Mouse (Mus musculus) stomach, adult 2 months (tissue): Measurements from ENCODE around the gene Olfr569. TPM values are rescaled to one million over a fixed set of nuclear protein-coding genes. Genes with fewer than 3 reads are reported as not detected.

Source experiments
- polyA plus RNA-seq: library from polyadenylated mRNA; depleted of rRNA; stranded (reverse); fragments of >200 nt; gene quantifications from 2 replicates; pipeline ENCODE4 v1.2.3, GENCODE M21; 2012; rRNA removed

The Olfr569 gene
- polyA plus RNA-seq = not detected in 2 replicates

GRCm38 (mm10) chr7:102890782-102891181, at the start of gene Olfr569:
Gene Olfr569 (minus strand): TSS chr7:102890882.

GRCm38 (mm10) chr7:102924109-102924508, 33.4 kb upstream of the Olfr569 start, which contains the start of gene Olfr572:
Gene Olfr572 (plus strand): TSS chr7:102924409.

DNA sequence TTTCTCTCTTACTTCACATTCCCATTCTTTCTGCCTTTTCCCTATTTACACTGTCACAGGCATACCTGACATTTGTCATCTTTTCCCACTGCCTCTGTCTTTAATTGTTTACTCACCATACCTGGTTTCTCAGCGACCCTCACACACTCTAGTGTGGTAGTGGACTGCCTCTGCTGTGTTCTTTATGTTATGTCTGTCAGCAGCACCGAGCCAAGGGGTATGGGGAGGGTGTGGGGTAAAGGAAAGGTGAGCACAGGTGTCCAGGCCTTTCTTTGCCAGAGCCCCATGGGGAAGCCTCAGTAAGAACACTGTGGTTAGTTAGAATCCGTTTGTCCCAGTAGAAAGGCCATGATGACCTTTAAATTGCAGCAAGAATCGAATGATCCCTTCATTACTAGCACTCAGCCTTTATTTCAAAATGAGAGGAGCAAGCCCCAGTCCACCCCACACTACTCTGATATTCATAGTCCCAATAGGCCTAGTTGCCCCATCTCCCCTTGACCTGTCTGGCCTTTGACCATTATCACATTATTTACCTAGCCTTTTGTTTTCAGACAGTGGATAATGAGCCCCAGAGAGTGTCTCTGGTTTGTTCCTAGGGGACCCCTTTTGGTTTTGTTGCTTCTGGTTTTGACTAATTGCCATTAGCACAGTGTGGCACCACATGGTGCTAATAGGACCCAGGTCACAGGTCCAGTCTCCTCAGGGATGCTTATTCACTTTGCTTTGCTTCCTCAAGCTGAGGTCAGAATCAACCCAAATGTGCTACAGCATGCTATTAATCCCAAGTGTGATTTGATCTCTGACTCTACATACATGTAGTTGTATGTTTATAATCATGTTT, 26.6 kb upstream of the Olfr569 start, which contains the start of gene Olfr571:
Olfr571 (minus strand) TSS at position 505 of the 844 bp plus-strand sequence.

GRCm38 (mm10) chr7:102876822-102877221, 13.9 kb downstream of the Olfr569 start, which contains the start of gene Olfr568:
Gene Olfr568 (plus strand): TSS chr7:102877122.

GRCm38 (mm10) chr7:102858665-102859064, 32.0 kb downstream of the Olfr569 start, which contains the start of gene Olfr566:
Gene Olfr566 (minus strand): TSS chr7:102858765.

Other genes starting within 250 kb of the Olfr569 start
- gene Olfr555, start 232.1 kb downstream of the Olfr569 start, polyA plus RNA-seq = not detected in 2 replicates
- gene Olfr556, start 226.0 kb downstream of the Olfr569 start, polyA plus RNA-seq = not detected in 2 replicates
- 2.8 and 3.8 TPM in 2 replicates for gene Trim68, start 203.6 kb downstream of the Olfr569 start, polyA plus RNA-seq
- not detected in 2 replicates for gene Olfr557, start 195.0 kb downstream of the Olfr569 start, polyA plus RNA-seq
- gene Olfr558, start 188.7 kb downstream of the Olfr569 start, polyA plus RNA-seq = 0.15 and 0.35 TPM in 2 replicates
- 0.15 TPM in 1 of 2 replicates, not detected in the other for gene Olfr33, start 171.8 kb downstream of the Olfr569 start, polyA plus RNA-seq
- gene Olfr559, start 163.4 kb downstream of the Olfr569 start, polyA plus RNA-seq = not detected in 2 replicates
- gene Olfr560, start 131.5 kb downstream of the Olfr569 start, polyA plus RNA-seq = not detected in 2 replicates
- 0.41 and 0.78 TPM in 2 replicates for gene Olfr78, start 131.4 kb downstream of the Olfr569 start, polyA plus RNA-seq
- not detected in 2 replicates for gene Olfr561, start 119.7 kb downstream of the Olfr569 start, polyA plus RNA-seq
- gene Olfr564, start 87.4 kb downstream of the Olfr569 start, polyA plus RNA-seq = not detected in 2 replicates
- gene Olfr566, start 32.1 kb downstream of the Olfr569 start, polyA plus RNA-seq = not detected in 2 replicates
- gene Olfr568, start 13.8 kb downstream of the Olfr569 start, polyA plus RNA-seq = not detected in 2 replicates
- not detected in 2 replicates for gene Olfr570, start 3.7 kb upstream of the Olfr569 start, polyA plus RNA-seq
- gene Olfr571, start 26.7 kb upstream of the Olfr569 start, polyA plus RNA-seq = not detected in 2 replicates
- gene Olfr572, start 33.5 kb upstream of the Olfr569 start, polyA plus RNA-seq = not detected in 2 replicates
- not detected in 2 replicates for gene Olfr573-ps1, start 51.7 kb upstream of the Olfr569 start, polyA plus RNA-seq
- gene Olfr574, start 57.6 kb upstream of the Olfr569 start, polyA plus RNA-seq = not detected in 2 replicates
- gene Olfr575, start 67.9 kb upstream of the Olfr569 start, polyA plus RNA-seq = not detected in 2 replicates
- not detected in 2 replicates for gene Olfr576, start 71.8 kb upstream of the Olfr569 start, polyA plus RNA-seq
- not detected in 2 replicates for gene Olfr577, start 85.1 kb upstream of the Olfr569 start, polyA plus RNA-seq
- not detected in 2 replicates for gene Olfr578, start 98.4 kb upstream of the Olfr569 start, polyA plus RNA-seq
- gene Olfr582, start 147.1 kb upstream of the Olfr569 start, polyA plus RNA-seq = not detected in 2 replicates
- gene Olfr583, start 160.4 kb upstream of the Olfr569 start, polyA plus RNA-seq = not detected in 2 replicates
- gene Olfr584, start 191.0 kb upstream of the Olfr569 start, polyA plus RNA-seq = not detected in 2 replicates
- not detected in 2 replicates for gene Olfr585, start 206.8 kb upstream of the Olfr569 start, polyA plus RNA-seq
- not detected in 2 replicates for gene Olfr586, start 234.8 kb upstream of the Olfr569 start, polyA plus RNA-seq
- gene Olfr588-ps1, start 250.0 kb upstream of the Olfr569 start, polyA plus RNA-seq = not detected in 2 replicates